Mouse (Mus musculus) thymus, adult 2 months (tissue): ENCODE measurements around the gene Pold1. TPM values are rescaled to one million over a fixed set of nuclear protein-coding genes. Genes with fewer than 3 reads are reported as not detected.

Experiments used
- DNase-seq: peaks from one replicate; pipeline ENCODE4 v3.0.0; 2021
- H3K27ac ChIP-seq: fragments of 200-500 bp; 2 replicates; pipeline ENCODE4 v1.5.1; 2012; ENCODE audit warnings: low read length, control low read depth; ENCODE audit not compliant: control insufficient read depth, insufficient read depth
- H3K27me3 ChIP-seq: fragments of 200-500 bp; 2 replicates; pipeline ENCODE4 v1.6.1; 2012; ENCODE audit warnings: mild to moderate bottlenecking, low read length, moderate library complexity, mixed read lengths; ENCODE audit not compliant: control insufficient read depth, insufficient read depth
- H3K36me3 ChIP-seq: fragments of 200-500 bp; 2 replicates; pipeline ENCODE4 v1.6.1; 2012; ENCODE audit warnings: mild to moderate bottlenecking, low read length, moderate library complexity; ENCODE audit not compliant: control insufficient read depth, insufficient read depth
- H3K4me1 ChIP-seq: fragments of 200-500 bp; replicated peaks from 2 replicates; pipeline ENCODE4 v1.6.1; 2012; ENCODE audit warnings: low read length; ENCODE audit not compliant: control insufficient read depth, insufficient read depth
- H3K4me3 ChIP-seq: fragments of 200-500 bp; 2 replicates; pipeline ENCODE4 v1.5.1; 2012; ENCODE audit warnings: mild to moderate bottlenecking, low read length, control low read depth, moderate library complexity; ENCODE audit not compliant: control insufficient read depth, insufficient read depth
- CTCF ChIP-seq: fragments of 200-500 bp; IDR thresholded peaks from 2 replicates; pipeline ENCODE4 v1.5.1; 2012; ENCODE audit warnings: mild to moderate bottlenecking, control low read depth, low read length, moderate library complexity, borderline replicate concordance; ENCODE audit not compliant: control insufficient read depth, poor library complexity, insufficient read depth; ENCODE audit errors: extremely low read depth
- POLR2A ChIP-seq: fragments of 200-500 bp; IDR thresholded peaks from 2 replicates; pipeline ENCODE4 v1.6.1; 2012; ENCODE audit warnings: mild to moderate bottlenecking, low read length, control low read depth, moderate library complexity; ENCODE audit not compliant: control insufficient read depth, poor library complexity, insufficient read depth; ENCODE audit errors: extremely low read depth
- WGBS: fragments of 180-500 bp; shearing (Covaris S2); methylation state at CpG from one replicate; pipeline ENCODE4 v1.1.7; 2018; 5-methylcytosine and 5-hydroxymethylcytosine counted together
- polyA plus RNA-seq: library from polyadenylated mRNA; depleted of rRNA; stranded (reverse); fragments of >200 nt; gene quantifications from 2 replicates; pipeline ENCODE4 v1.2.3, GENCODE M21; 2012

Gene Pold1
- polyA plus RNA-seq, 1 experiment: 208 TPM

DNA sequence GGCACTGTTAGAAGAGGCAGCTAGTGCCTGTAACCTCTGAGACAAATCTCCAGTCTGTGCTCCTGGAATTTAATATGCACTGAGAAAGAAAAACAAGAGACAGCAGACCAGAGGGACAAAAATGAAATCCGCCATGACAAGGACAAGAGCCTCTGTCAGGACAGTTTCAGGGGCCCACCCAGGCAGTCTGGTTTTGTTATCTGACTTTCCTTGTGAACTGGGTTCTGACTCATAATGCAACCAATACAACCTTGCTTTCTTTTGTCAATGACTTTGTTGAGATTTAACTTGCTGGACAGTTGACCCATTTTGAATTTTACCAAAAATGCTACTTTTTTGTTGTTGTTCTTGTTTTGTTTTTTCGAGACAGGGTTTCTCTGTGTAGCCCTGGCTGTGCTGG, 9.0 kb upstream of the Pold1 start:
- no peak for TF ChIP-seq POLR2A
- no peak for TF ChIP-seq CTCF
- Histone ChIP-seq H3K27me3 (no peaks in the 10 kb centered on the region), H3K4me3 (no peak overlapping the region), H3K27ac (no peak overlapping the region), H3K36me3 (no peaks in the 10 kb centered on the region), H3K4me1 (peaks cover 7% of the 10 kb centered on the region)
- DNase-seq: no peak
- 87% methylated on average over 2 of the region's 2 CpGs for WGBS

DNA sequence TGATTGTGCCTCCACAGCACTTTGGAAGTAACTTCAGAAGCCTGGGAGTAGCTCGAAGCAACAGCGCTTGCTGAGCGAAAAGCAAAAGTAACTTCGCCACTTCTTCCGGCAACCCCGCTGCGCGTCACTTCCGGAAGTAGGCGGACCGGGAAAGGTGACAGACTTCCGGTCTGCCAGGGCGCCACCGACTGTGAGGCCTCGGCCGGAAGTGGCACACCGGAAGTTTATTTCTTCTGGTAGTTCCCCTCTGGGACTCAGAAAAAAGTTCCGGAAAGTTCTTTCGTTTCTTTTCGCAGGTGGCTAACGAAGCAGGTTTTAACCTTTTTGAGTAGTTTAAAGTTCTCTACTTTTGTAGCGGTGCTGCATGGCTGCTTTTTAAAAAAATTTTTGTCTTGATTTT, 5.2 kb upstream of the Pold1 start, which contains the start of gene Nr1h2:
Gene Nr1h2 (minus strand): TSS at position 126 of the 400 bp plus-strand sequence.
- H3K36me3 ChIP-seq: peaks cover 19% of the 10 kb centered on the region
- peaks cover 7% of the 10 kb centered on the region for H3K4me1 ChIP-seq
- DNase-seq: peak; percentile 96
- peak within 1 kb of the TSS; percentile 89 for H3K27ac ChIP-seq
- H3K27me3 ChIP-seq: no peaks in the 10 kb centered on the region
- WGBS: under 1% methylated on average over 22 of the region's 22 CpGs
- TF ChIP-seq CTCF (0 out of 2 replicates have a peak, but pooled peaks have one; percentile 28), POLR2A (no peak)
- peak within 1 kb of the TSS; percentile 94 for H3K4me3 ChIP-seq

DNA sequence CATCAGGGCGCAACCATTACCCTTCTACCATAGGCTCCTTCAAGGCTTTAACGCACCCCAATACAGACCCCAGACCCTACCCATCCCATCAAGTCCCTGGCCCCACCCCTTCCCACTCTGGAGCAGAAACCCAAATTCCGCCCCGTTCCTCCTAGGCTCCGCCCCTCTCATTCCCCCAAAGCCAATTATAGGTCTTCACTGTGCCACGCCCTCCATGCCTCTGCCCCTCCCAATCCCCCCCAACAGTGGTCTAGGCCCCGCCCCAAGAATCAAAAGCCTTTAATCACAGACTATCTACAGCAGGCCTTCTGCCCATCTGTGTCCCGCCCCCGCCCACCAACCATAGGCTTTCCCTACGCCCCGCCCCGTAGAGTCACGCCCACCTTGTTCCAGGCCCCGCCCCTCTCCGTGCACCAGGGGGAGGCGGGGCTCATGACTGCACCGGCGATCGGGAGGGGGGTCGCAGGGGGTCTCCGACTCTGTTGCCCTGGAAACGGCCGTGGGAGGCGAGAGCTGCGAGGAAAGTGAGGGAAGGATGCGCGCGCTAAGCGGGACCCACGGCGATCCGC, 4.6 kb upstream of the Pold1 start:
- peaks cover 19% of the 10 kb centered on the region for H3K36me3 ChIP-seq
- peaks cover 7% of the 10 kb centered on the region for H3K4me1 ChIP-seq
- peak; percentile 78 for DNase-seq
- WGBS: 3% methylated on average over 31 of the region's 32 CpGs
- H3K27me3 ChIP-seq: no peaks in the 10 kb centered on the region
- peak overlapping the region; percentile 94 for H3K4me3 ChIP-seq
- 0 out of 2 replicates have a peak, but pooled peaks have one; percentile 10 for TF ChIP-seq POLR2A
- TF ChIP-seq CTCF: no peak
- H3K27ac ChIP-seq: peak overlapping the region; percentile 89

DNA sequence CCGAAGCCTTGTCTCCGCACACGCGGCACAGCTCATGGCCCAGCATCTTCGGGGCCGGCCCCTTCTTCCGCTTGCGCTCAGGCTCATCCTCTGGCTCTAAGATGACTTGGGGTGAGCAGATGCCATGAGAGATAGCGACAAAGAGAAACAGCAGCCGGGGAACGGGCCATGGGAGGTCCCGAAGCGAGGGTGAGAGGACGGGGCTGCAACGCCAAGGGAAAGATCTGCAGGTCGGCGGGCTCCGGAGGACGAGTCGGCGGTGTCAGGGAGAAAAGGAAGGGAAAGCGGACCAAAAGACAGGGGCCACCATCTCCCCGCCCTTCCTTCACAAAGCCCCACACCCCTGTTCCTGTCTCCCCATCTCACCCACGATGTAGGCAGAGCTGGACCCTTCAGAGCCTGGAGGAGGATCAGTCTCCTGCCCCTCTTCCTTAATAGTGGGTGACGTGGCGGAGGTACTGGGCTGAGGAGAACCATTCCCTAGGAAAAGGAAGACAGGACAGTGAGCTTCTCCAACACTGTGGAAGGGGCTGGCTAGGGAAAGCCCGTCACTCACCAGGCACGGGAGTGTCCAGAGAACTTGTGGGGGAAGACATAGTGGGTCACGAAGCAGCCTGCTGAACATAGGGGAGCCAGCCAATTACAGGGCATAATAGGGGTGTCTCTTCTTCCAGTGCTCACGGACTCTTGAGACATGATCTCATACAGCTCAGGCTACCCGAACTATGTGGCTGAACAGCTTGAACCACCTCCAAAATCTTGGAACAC, 3.7 kb upstream of the Pold1 start:
- Histone ChIP-seq H3K27ac (no peak overlapping the region), H3K36me3 (peaks cover 19% of the 10 kb centered on the region), H3K27me3 (no peaks in the 10 kb centered on the region), H3K4me1 (peaks cover 14% of the 10 kb centered on the region), H3K4me3 (no peak overlapping the region)
- 95% methylated on average over 31 of the region's 31 CpGs for WGBS
- TF ChIP-seq POLR2A (no peak), CTCF (no peak)
- no peak for DNase-seq

- DNase-seq: no peak
- Histone ChIP-seq H3K27me3 (no peaks in the 10 kb centered on the region), H3K36me3 (peaks cover 19% of the 10 kb centered on the region), H3K4me3 (no peak overlapping the region), H3K27ac (no peak overlapping the region), H3K4me1 (peaks cover 19% of the 10 kb centered on the region)
- no peak for TF ChIP-seq CTCF
- TF ChIP-seq POLR2A: no peak
- 98% methylated on average over 22 of the region's 22 CpGs for WGBS
Measured at GRCm38 (mm10) chr7:44551731-44552130, 3.1 kb upstream of the Pold1 start.

DNA sequence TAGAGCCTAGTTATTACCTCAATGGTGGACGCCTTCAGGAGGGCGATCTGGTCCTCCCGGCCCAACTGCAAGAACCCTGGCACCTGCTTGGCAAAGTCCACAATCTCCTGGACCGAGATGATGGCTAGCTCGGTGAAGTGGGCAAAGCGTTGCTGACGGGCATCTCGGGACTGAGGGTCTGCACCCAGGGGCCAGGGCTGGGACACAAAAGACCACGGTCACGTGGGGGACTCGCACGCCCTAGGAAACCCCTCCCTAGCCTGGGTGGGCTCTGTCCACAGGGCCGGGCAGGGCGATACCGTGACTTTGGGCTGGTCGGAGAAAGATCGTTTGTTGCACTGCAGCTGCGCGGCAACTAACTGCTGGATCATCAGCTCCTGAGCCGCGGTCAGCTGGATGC, 2.7 kb upstream of the Pold1 start:
- TF ChIP-seq POLR2A (no peak), CTCF (no peak)
- Histone ChIP-seq H3K4me1 (peaks cover 20% of the 10 kb centered on the region), H3K27me3 (no peaks in the 10 kb centered on the region), H3K4me3 (no peak overlapping the region), H3K36me3 (peaks cover 19% of the 10 kb centered on the region), H3K27ac (no peak overlapping the region)
- 96% methylated on average over 21 of the region's 21 CpGs for WGBS
- DNase-seq: no peak

GRCm38 (mm10) chr7:44550409-44550678, 1.7 kb upstream of the Pold1 start:
- no peak for DNase-seq

More at GRCm38 (mm10) chr7:44550409-44550678, 1.7 kb upstream of the Pold1 start:
- Histone ChIP-seq H3K27me3 (no peaks in the 10 kb centered on the region), H3K27ac (no peak overlapping the region), H3K4me3 (no peak overlapping the region), H3K4me1 (peaks cover 20% of the 10 kb centered on the region), H3K36me3 (peaks cover 19% of the 10 kb centered on the region)
- no peak for TF ChIP-seq POLR2A
- no peak for TF ChIP-seq CTCF
- 98% methylated on average over 12 of the region's 12 CpGs for WGBS
